Mouse (Mus musculus) heart, embryonic 12.5 days (tissue): ENCODE measurements around the gene Slc16a10. TPM values are rescaled to one million over a fixed set of nuclear protein-coding genes. Genes with fewer than 3 reads are reported as not detected.
A peak's percentile ranks its signal among the peaks of the same experiment; 100 is the strongest.

ENCODE experiments used
- ATAC-seq: fragments of 200-750 bp; cut with Nextera tagmentation; 2 replicates; pipeline ENCODE4 v1.8.0; 2017; ENCODE audit warnings: moderate TSS enrichment, moderate library complexity; ENCODE audit not compliant: insufficient number of reproducible peaks, low FRiP score
- H3K27ac ChIP-seq: fragments of 300-500 bp; sonication (generic); 2 replicates; pipeline ENCODE4 v1.5.1; 2016; ENCODE audit warnings: mild to moderate bottlenecking, moderate library complexity; ENCODE audit not compliant: poor library complexity, severe bottlenecking
- H3K27me3 ChIP-seq: fragments of 300-500 bp; sonication (generic); replicated peaks from 2 replicates; pipeline ENCODE4 v1.6.1; 2016; ENCODE audit warnings: mild to moderate bottlenecking, moderate library complexity
- H3K36me3 ChIP-seq: fragments of 300-500 bp; sonication (generic); 2 replicates; pipeline ENCODE4 v1.6.1; 2016; ENCODE audit warnings: mild to moderate bottlenecking, moderate library complexity
- H3K4me1 ChIP-seq: fragments of 300-500 bp; sonication (generic); replicated peaks from 2 replicates; pipeline ENCODE4 v1.6.1; 2016; ENCODE audit warnings: mild to moderate bottlenecking
- H3K4me2 ChIP-seq: fragments of 300-500 bp; sonication (generic); 2 replicates; pipeline ENCODE4 v1.6.1; 2016; ENCODE audit warnings: mild to moderate bottlenecking, moderate library complexity
- H3K4me3 ChIP-seq: fragments of 300-500 bp; sonication (generic); 2 replicates; pipeline ENCODE4 v1.5.1; 2016; ENCODE audit warnings: mild to moderate bottlenecking
- H3K9ac ChIP-seq: fragments of 300-500 bp; sonication (generic); 2 replicates; pipeline ENCODE4 v1.6.1; 2016; ENCODE audit warnings: mild to moderate bottlenecking, moderate library complexity
- H3K9me3 ChIP-seq: fragments of 300-500 bp; sonication (generic); replicated peaks from 2 replicates; pipeline ENCODE4 v1.6.1; 2016; ENCODE audit warnings: mild to moderate bottlenecking, moderate library complexity
- WGBS: fragments of 180-500 bp; shearing (Covaris S2); methylation state at CpG from one replicate; pipeline ENCODE4 v1.1.7; 2016; 5-methylcytosine and 5-hydroxymethylcytosine counted together
- polyA plus RNA-seq: library from polyadenylated mRNA; unstranded; fragments of >200 nt; fragmentation: Nextera tagmentation; extraction: Ambion mirVana; gene quantifications from 2 replicates; pipeline ENCODE4 v1.2.1, GENCODE M21; 2016

The Slc16a10 gene
- polyA plus RNA-seq, 1 experiment from 2014 or later: 22.5 TPM

DNA sequence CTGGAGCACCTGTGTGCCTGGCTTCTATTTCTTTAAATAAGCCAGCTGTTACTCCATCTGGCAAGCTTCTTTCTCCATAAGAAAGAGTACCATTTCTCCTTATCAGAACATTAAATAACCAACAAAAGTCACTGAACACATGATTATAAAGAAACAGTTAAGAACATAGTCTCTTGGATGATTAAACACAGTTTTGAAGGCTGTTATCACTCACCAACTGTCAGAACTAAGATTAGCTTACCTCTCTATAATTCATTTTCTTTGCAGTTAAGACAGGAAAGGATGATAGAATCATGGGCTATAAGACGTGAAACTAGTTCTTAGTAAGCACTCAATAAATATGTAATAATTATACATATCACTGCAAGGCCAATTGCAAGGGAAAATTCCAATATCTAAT is 36.9 kb downstream of the Slc16a10 start:
- ATAC-seq: no peak
- no peak overlapping the region for H3K4me2 ChIP-seq
- WGBS: 85% methylated on average over 1 of the region's 1 CpGs
- H3K4me3 ChIP-seq: no peak overlapping the region
- peaks cover 16% of the 10 kb centered on the region; the same call in 1 of the 2 replicates for H3K4me1 ChIP-seq
- H3K36me3 ChIP-seq: no peaks in the 10 kb centered on the region
- no peak overlapping the region for H3K27ac ChIP-seq
- no peaks in the 10 kb centered on the region for H3K27me3 ChIP-seq
- no peaks in the 10 kb centered on the region for H3K9me3 ChIP-seq
- H3K9ac ChIP-seq: no peak overlapping the region

DNA sequence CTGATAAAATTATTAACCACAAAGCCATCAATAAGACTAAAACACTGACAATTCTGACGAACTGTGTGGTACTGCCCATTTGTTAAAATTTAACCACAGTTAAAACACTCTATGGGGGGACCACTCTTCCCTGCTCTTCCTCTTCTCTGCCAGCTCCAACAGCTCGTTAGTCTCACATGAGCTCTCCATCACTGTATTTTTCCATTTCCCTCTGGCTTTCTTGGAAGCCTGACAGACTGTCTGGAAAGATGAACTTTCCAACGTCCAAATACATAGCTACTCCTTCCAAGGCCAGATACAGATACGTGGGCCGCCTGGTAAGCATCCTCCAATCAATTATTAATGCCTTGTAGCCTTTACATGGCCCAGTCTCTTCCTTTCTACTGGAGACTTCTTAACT is 38.3 kb downstream of the Slc16a10 start:
- WGBS: 69% methylated on average over 5 of the region's 5 CpGs

DNA sequence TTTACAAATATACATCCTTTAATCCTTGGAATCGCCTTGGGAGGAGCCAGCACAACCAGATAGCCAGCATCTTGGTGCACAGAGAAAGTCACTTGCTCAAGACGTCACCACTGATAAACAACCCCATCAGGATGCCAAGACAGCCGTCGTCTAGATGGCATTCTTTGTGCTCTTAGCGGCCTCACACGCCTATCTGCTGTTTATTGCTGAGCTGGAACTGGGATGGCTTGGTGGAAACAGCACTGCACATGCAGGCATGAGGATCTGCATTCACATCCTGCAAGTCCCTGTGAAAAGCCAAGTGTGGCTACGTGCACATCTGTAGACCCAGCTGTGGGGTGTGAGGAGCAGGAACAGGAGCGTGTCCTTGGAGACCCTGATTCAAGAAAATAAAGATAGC is 39.1 kb downstream of the Slc16a10 start:
- 43% methylated on average over 8 of the region's 8 CpGs for WGBS
- no peak overlapping the region for H3K27ac ChIP-seq
- no peaks in the 10 kb centered on the region for H3K36me3 ChIP-seq
- no peak overlapping the region for H3K4me3 ChIP-seq
- no peak overlapping the region for H3K9ac ChIP-seq
- H3K27me3 ChIP-seq: no peaks in the 10 kb centered on the region
- H3K9me3 ChIP-seq: no peaks in the 10 kb centered on the region
- H3K4me2 ChIP-seq: no peak overlapping the region
- peaks cover 5% of the 10 kb centered on the region; the same call in 1 of the 2 replicates for H3K4me1 ChIP-seq
- no peak for ATAC-seq

More for the DNA sequence above, 38.3 kb downstream of the Slc16a10 start:
- H3K4me1 ChIP-seq: peaks cover 9% of the 10 kb centered on the region; the same call in 1 of the 2 replicates
- H3K27ac ChIP-seq: no peak overlapping the region
- H3K4me3 ChIP-seq: no peak overlapping the region
- no peak overlapping the region for H3K9ac ChIP-seq
- H3K4me2 ChIP-seq: no peak overlapping the region
- no peak for ATAC-seq
- no peaks in the 10 kb centered on the region for H3K27me3 ChIP-seq
- H3K36me3 ChIP-seq: no peaks in the 10 kb centered on the region
- no peaks in the 10 kb centered on the region for H3K9me3 ChIP-seq

GRCm38 (mm10) chr10:40102166-40102565 is 39.9 kb downstream of the Slc16a10 start:
- no peaks in the 10 kb centered on the region for H3K27me3 ChIP-seq
- H3K36me3 ChIP-seq: no peaks in the 10 kb centered on the region
- WGBS: 77% methylated on average over 3 of the region's 3 CpGs
- 0 out of 2 replicates have a peak, but pooled peaks cover 5% of the 10 kb centered on the region for H3K4me1 ChIP-seq
- no peak overlapping the region for H3K27ac ChIP-seq
- no peak overlapping the region for H3K9ac ChIP-seq
- ATAC-seq: no peak
- H3K9me3 ChIP-seq: no peaks in the 10 kb centered on the region
- H3K4me2 ChIP-seq: no peak overlapping the region
- no peak overlapping the region for H3K4me3 ChIP-seq

DNA sequence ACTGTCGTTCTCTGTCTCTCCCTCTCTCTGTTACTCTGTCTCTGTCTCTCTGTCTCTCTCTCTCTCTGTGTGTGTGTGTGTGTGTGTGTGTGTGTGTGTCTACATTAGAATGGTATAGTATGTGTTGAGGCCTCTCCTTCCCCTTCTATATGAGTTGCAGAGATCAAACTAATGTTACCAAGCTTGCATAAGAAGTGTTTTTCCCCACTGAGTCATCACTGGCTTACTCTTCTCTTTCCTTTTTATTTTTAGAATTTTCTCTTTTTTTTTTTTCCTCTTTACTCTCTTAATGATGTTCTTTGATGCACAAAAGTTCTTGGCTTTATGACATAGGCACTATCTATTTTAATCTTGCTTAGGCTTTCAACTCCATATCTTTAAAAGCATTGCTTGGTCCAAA is 43.6 kb downstream of the Slc16a10 start:
- Histone ChIP-seq H3K9me3 (no peaks in the 10 kb centered on the region), H3K27me3 (no peaks in the 10 kb centered on the region), H3K36me3 (no peaks in the 10 kb centered on the region), H3K4me3 (no peak overlapping the region), H3K4me2 (no peak overlapping the region), H3K9ac (no peak overlapping the region), H3K27ac (no peak overlapping the region), H3K4me1 (peaks cover 15% of the 10 kb centered on the region; the same call in 1 of the 2 replicates)
- 75% methylated on average over 1 of the region's 1 CpGs for WGBS
- no peak for ATAC-seq

GRCm38 (mm10) chr10:40097519-40097918 is 44.5 kb downstream of the Slc16a10 start:
- no peaks in the 10 kb centered on the region for H3K27me3 ChIP-seq
- ATAC-seq: no peak
- WGBS: 65% methylated on average over 4 of the region's 4 CpGs
- H3K27ac ChIP-seq: no peak overlapping the region
- peaks cover 2% of the 10 kb centered on the region for H3K9me3 ChIP-seq
- peaks cover 10% of the 10 kb centered on the region; the same call in 1 of the 2 replicates for H3K4me1 ChIP-seq
- H3K4me3 ChIP-seq: no peak overlapping the region
- H3K4me2 ChIP-seq: no peak overlapping the region
- H3K36me3 ChIP-seq: no peaks in the 10 kb centered on the region
- H3K9ac ChIP-seq: no peak overlapping the region

DNA sequence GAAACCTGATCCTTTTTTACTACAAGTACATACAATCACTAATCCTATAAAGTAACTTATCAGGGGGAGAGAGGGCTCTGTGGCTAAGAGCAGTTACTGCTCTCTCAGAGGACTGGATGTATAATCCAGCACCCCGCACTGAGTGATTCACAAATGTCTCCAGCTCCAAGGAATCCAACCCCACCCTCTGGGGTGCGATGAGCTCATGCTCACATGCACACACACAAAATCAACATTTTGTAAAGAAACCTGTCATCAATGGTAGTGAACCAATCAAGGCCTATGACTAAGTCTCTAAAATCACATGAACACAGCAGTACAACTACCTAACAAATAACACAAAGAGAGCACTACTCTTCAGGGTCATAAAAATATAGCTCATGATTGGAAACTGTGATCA is 47.3 kb downstream of the Slc16a10 start:
- Histone ChIP-seq H3K4me3 (no peak overlapping the region), H3K27me3 (no peaks in the 10 kb centered on the region), H3K4me2 (no peak overlapping the region), H3K9me3 (peaks cover 3% of the 10 kb centered on the region), H3K9ac (no peak overlapping the region), H3K36me3 (no peaks in the 10 kb centered on the region), H3K4me1 (peaks cover 31% of the 10 kb centered on the region), H3K27ac (no peak overlapping the region)
- WGBS: 73% methylated on average over 2 of the region's 2 CpGs
- peak; percentile 42; the same call in 1 of the 2 replicates for ATAC-seq

GRCm38 (mm10) chr10:40093526-40093925 is 48.5 kb downstream of the Slc16a10 start:
- H3K36me3 ChIP-seq: no peaks in the 10 kb centered on the region
- no peaks in the 10 kb centered on the region for H3K27me3 ChIP-seq
- no peak overlapping the region for H3K27ac ChIP-seq
- H3K9ac ChIP-seq: no peak overlapping the region
- ATAC-seq: no peak
- no peak overlapping the region for H3K4me2 ChIP-seq
- peaks cover 3% of the 10 kb centered on the region for H3K9me3 ChIP-seq
- no peak overlapping the region for H3K4me3 ChIP-seq
- H3K4me1 ChIP-seq: peaks cover 34% of the 10 kb centered on the region

- WGBS: 65% methylated on average over 2 of the region's 2 CpGs
Measured at GRCm38 (mm10) chr10:40091455-40091854, 50.6 kb downstream of the Slc16a10 start.

GRCm38 (mm10) chr10:40090504-40091428 is 51.3 kb downstream of the Slc16a10 start:
- Histone ChIP-seq H3K9ac (no peak overlapping the region), H3K27ac (peak overlapping the region; percentile 69), H3K4me2 (peak overlapping the region; percentile 35), H3K9me3 (peaks cover 3% of the 10 kb centered on the region), H3K4me3 (no peak overlapping the region), H3K27me3 (no peaks in the 10 kb centered on the region), H3K36me3 (no peaks in the 10 kb centered on the region), H3K4me1 (peaks cover 39% of the 10 kb centered on the region)
- 63% methylated on average over 11 of the region's 11 CpGs for WGBS
- no peak for ATAC-seq

More at GRCm38 (mm10) chr10:40091455-40091854, 50.6 kb downstream of the Slc16a10 start:
- Histone ChIP-seq H3K9me3 (peaks cover 3% of the 10 kb centered on the region), H3K4me1 (peaks cover 34% of the 10 kb centered on the region), H3K4me2 (no peak overlapping the region), H3K9ac (no peak overlapping the region), H3K4me3 (no peak overlapping the region), H3K36me3 (no peaks in the 10 kb centered on the region), H3K27me3 (no peaks in the 10 kb centered on the region), H3K27ac (no peak overlapping the region)
- no peak for ATAC-seq

DNA sequence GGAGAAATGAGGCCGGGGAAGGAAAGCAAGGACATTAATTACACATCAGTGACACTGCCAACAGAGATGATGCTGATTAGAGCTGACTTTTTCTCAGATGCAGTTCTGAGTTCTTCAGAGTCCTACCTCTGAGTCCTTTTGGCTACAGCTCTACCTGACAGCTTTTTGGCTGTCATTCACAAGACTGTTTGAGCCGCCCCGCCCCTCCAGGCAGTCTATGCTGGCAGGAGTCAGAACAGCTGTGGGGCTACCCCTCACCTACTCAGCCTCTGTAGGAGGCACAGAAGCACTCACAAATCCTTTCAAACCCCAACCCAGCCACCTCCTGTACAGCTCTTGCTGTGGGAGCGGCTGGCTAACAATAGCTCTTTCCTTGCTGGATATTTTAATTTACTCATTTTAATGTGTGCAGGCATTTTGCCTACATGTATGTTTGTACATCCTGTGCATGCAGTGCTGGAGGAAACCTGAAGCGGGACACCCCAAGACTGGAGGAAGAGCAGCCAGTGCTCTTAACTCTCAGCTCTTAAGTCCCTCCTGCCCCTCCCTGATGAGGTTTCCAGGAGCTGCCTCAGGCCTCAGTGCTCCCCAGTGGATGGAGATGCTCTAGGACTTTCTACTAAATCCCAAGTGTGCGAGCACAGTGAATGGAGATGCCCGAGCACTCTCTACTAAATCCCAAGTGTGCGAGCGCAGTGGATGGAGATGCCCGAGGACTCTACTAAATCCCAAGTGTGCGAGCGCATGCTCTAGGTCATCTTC is 57.5 kb downstream of the Slc16a10 start:
- ATAC-seq: no peak
- H3K4me1 ChIP-seq: peaks cover 17% of the 10 kb centered on the region
- no peak overlapping the region for H3K27ac ChIP-seq
- H3K4me2 ChIP-seq: no peak overlapping the region
- no peaks in the 10 kb centered on the region for H3K36me3 ChIP-seq
- H3K9me3 ChIP-seq: no peaks in the 10 kb centered on the region
- no peaks in the 10 kb centered on the region for H3K27me3 ChIP-seq
- no peak overlapping the region for H3K9ac ChIP-seq
- 74% methylated on average over 12 of the region's 12 CpGs for WGBS
- no peak overlapping the region for H3K4me3 ChIP-seq
